Mouse (Mus musculus) limb, embryonic 13.5 days (tissue): ENCODE measurements around the gene Terb2. TPM values are rescaled to one million over a fixed set of nuclear protein-coding genes. Genes with fewer than 3 reads are reported as not detected.

Source experiments
- ATAC-seq: fragments of 200-750 bp; cut with Nextera tagmentation; 2 replicates; pipeline ENCODE4 v1.8.0; 2017; ENCODE audit warnings: low read depth, moderate number of reproducible peaks, moderate TSS enrichment; ENCODE audit not compliant: low FRiP score
- H3K27ac ChIP-seq: fragments of 300-500 bp; sonication (generic); 2 replicates; pipeline ENCODE4 v1.5.1; 2015; ENCODE audit warnings: inconsistent platforms, mild to moderate bottlenecking, moderate library complexity
- H3K27me3 ChIP-seq: fragments of 300-500 bp; sonication (generic); 2 replicates; pipeline ENCODE4 v1.6.1; 2015; ENCODE audit warnings: mild to moderate bottlenecking, inconsistent platforms
- H3K36me3 ChIP-seq: fragments of 300-500 bp; sonication (generic); 2 replicates; pipeline ENCODE4 v1.6.1; 2015; ENCODE audit warnings: inconsistent platforms, mild to moderate bottlenecking, moderate library complexity
- H3K4me1 ChIP-seq: fragments of 300-500 bp; sonication (generic); 2 replicates; pipeline ENCODE4 v1.6.1; 2015; ENCODE audit warnings: inconsistent platforms
- H3K4me2 ChIP-seq: fragments of 300-500 bp; sonication (generic); replicated peaks from 2 replicates; pipeline ENCODE4 v1.6.1; 2015; ENCODE audit warnings: inconsistent platforms, mild to moderate bottlenecking, moderate library complexity
- H3K4me3 ChIP-seq: fragments of 300-500 bp; sonication (generic); 2 replicates; pipeline ENCODE4 v1.5.1; 2015; ENCODE audit warnings: moderate library complexity, mild to moderate bottlenecking, inconsistent platforms
- H3K9ac ChIP-seq: fragments of 300-500 bp; sonication (generic); 2 replicates; pipeline ENCODE4 v1.6.1; 2015; ENCODE audit warnings: mild to moderate bottlenecking, inconsistent platforms
- H3K9me3 ChIP-seq: fragments of 300-500 bp; sonication (generic); 2 replicates; pipeline ENCODE4 v1.6.1; 2016; ENCODE audit warnings: inconsistent platforms
- WGBS: fragments of 180-500 bp; shearing (Covaris S2); methylation state at CpG from one replicate; pipeline ENCODE4 v1.1.7; 2015; 5-methylcytosine and 5-hydroxymethylcytosine counted together
- polyA plus RNA-seq: library from polyadenylated mRNA; unstranded; fragments of >200 nt; fragmentation: Nextera tagmentation; extraction: Ambion mirVana; gene quantifications from 2 replicates; pipeline ENCODE4 v1.2.1, GENCODE M21; 2015

Terb2 gene
- polyA plus RNA-seq, 1 experiment from 2014 or later = not detected

DNA sequence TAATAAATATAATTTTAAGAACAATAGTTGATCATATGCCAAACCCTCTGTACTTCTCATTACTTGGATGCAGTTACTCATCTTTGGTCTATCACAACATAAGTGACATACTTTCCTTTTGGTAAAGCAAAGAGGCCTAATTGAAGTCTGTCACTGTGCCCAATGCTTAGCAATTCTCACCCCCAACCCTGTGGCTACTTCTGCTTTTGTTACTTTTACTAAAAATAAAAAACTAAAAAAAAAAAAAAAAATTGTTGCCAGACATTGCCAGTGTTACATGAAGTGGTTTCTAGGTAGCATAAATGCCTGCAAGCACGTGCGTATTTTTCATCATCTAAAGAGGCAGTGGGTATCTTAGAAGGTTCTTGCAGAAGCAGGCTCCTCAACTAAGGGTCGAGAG, 33.2 kb upstream of the Terb2 start:
- Histone ChIP-seq H3K4me2 (no peak overlapping the region), H3K9ac (no peak overlapping the region), H3K9me3 (no peaks in the 10 kb centered on the region), H3K36me3 (peaks cover 31% of the 10 kb centered on the region), H3K4me1 (peaks cover 9% of the 10 kb centered on the region), H3K27ac (no peak overlapping the region), H3K4me3 (no peak overlapping the region), H3K27me3 (no peaks in the 10 kb centered on the region)
- ATAC-seq = no peak
- 84% methylated on average over 3 of the region's 3 CpGs for WGBS

DNA sequence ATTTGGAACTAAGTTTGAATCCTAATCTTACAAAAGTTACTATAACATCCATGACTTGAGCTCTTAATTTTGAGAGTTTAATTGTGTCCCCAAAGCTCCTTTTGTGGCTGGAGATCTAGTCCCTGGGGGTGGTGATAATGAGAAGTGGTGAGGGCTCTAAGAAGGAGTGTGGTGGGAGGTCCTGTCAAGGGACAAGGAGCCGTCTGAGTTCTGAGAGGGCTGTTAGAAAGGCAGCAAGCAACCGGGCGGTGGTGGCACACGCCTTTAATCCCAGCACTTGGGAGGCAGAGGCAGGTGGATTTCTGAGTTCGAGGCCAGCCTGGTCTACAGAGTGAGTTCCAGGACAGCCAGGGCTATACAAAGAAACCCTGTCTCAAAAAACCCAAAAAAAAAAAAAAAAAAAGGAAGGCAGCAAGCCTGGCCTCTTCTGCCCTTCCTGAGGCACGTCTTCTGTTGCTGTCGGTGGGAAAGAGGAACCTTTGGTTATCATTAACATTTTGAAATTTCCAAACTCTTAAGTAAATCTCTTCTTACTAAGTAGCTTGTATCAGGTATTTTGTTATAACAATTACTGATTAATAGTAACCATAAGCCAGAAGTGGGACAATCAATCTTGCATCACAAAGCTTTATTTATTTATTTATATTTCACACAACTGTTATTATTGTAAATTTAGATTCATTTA, 32.2 kb upstream of the Terb2 start:
- ATAC-seq = no peak
- WGBS = 86% methylated on average over 7 of the region's 7 CpGs

DNA sequence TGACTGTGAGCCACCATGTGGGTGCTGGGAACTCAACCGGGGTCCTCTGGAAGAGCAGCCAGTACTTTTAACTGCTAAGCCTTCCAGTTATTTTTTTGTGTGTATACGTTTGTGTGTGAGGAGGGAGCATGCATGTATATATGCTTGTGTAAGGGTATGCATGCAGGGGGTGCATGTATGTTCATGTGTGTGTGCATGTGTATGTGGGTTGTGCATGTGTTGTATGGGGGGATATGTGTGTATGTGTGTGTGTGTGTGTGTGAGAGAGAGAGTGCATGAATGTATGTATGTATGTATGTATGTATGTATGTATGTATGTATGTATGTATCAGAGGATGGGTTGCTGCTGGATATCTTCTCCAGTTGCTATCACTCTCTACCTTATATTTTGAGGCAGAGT, 31.6 kb upstream of the Terb2 start:
- no peaks in the 10 kb centered on the region for H3K4me1 ChIP-seq
- no peak overlapping the region for H3K4me3 ChIP-seq
- ATAC-seq = no peak
- H3K4me2 ChIP-seq = no peak overlapping the region
- H3K9ac ChIP-seq = no peak overlapping the region
- H3K27ac ChIP-seq = no peak overlapping the region
- no peaks in the 10 kb centered on the region for H3K9me3 ChIP-seq
- H3K36me3 ChIP-seq = peaks cover 31% of the 10 kb centered on the region
- no peaks in the 10 kb centered on the region for H3K27me3 ChIP-seq
- WGBS = 97% methylated on average over 2 of the region's 2 CpGs

More for the DNA sequence above, 32.2 kb upstream of the Terb2 start:
- no peak overlapping the region for H3K4me2 ChIP-seq
- H3K36me3 ChIP-seq = peaks cover 31% of the 10 kb centered on the region
- H3K4me1 ChIP-seq = peaks cover 4% of the 10 kb centered on the region
- H3K27ac ChIP-seq = no peak overlapping the region
- no peaks in the 10 kb centered on the region for H3K27me3 ChIP-seq
- H3K9me3 ChIP-seq = no peaks in the 10 kb centered on the region
- no peak overlapping the region for H3K4me3 ChIP-seq
- no peak overlapping the region for H3K9ac ChIP-seq

DNA sequence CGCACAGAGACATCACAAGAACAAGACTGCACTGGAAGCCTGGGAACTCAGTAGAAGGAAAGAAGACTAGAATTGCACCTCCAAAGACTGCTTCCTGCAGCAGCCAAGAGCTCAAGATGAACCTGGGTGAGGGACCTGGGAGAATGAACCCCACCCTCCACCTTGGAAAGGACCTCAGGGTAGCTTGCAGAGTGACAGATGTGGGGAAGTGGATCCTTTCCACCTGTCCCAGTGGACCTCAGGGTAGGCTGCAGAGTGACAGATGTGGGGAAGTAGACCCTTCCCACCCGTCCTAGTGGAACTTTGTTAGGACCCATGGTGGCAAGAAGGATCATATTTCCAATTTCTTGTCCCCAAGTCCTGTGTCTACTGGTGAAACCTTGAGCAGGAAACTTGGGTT, 30.8 kb upstream of the Terb2 start:
- Histone ChIP-seq H3K4me2 (no peak overlapping the region), H3K27ac (no peak overlapping the region), H3K4me3 (no peak overlapping the region), H3K9ac (no peak overlapping the region), H3K36me3 (peaks cover 31% of the 10 kb centered on the region), H3K9me3 (no peaks in the 10 kb centered on the region), H3K27me3 (no peaks in the 10 kb centered on the region), H3K4me1 (no peaks in the 10 kb centered on the region)
- no peak for ATAC-seq
- 68% methylated on average over 2 of the region's 2 CpGs for WGBS

DNA sequence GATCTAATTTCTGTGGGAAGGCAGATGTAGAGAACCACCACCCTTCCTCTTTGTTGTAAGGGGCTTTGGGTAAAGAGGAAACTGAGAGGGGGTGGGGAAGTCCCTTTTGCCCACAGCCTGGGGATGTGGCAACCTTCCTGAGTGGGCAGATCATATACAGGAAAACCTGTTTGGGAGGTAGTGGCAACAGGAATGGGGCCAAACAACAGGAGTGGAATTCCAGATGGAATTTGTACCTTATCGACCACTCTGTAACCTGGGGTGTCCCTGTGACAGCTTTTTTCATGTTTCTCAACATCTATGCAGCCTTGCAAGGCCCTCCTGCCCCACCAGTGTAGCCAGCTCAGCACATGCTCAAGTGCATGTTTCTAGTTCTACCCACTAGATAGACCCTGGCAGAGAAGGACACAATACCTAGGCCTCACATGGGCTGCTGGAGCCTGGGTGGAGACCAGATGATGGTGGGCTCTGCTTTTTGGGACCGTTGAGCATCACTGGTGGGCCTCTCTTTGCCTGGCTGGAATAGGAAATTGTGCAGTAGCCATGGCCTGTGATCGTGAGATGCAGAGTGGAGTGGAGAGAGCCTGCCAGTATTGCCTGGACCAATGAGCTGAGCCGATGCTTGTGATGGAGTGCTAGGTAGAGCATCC, 29.9 kb upstream of the Terb2 start:
- no peak for ATAC-seq
- 93% methylated on average over 4 of the region's 4 CpGs for WGBS

DNA sequence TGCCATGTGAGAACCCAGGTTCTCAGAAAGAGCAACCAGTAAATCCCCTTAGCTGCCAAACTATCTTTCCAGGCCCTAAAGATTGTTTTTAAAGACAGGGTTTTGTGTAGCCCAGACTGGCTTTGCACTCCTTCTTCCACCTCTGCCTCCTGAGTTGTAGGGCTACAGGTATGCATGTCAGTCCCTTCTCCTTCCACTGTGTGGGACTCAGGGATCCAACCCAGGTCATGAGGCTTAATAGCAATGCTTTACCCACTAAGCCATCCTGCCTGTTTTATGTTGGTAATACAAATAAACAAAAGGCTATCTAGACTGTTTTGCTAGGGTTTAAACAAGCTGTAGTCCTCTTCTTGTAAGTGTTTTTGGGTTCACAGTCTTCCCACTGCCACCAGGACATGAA, 28.5 kb upstream of the Terb2 start:
- no peaks in the 10 kb centered on the region for H3K27me3 ChIP-seq
- H3K4me3 ChIP-seq = no peak overlapping the region
- H3K4me2 ChIP-seq = no peak overlapping the region
- H3K9ac ChIP-seq = no peak overlapping the region
- no peak overlapping the region for H3K27ac ChIP-seq
- H3K9me3 ChIP-seq = no peaks in the 10 kb centered on the region
- peaks cover 13% of the 10 kb centered on the region for H3K36me3 ChIP-seq
- no peak for ATAC-seq
- H3K4me1 ChIP-seq = peaks cover 4% of the 10 kb centered on the region; the same call in 1 of the 2 replicates

More for the DNA sequence above, 29.9 kb upstream of the Terb2 start:
- no peak overlapping the region for H3K27ac ChIP-seq
- no peak overlapping the region for H3K4me2 ChIP-seq
- H3K9ac ChIP-seq = no peak overlapping the region
- no peak overlapping the region for H3K4me3 ChIP-seq
- H3K4me1 ChIP-seq = no peaks in the 10 kb centered on the region
- no peaks in the 10 kb centered on the region for H3K9me3 ChIP-seq
- H3K27me3 ChIP-seq = no peaks in the 10 kb centered on the region
- H3K36me3 ChIP-seq = peaks cover 25% of the 10 kb centered on the region

DNA sequence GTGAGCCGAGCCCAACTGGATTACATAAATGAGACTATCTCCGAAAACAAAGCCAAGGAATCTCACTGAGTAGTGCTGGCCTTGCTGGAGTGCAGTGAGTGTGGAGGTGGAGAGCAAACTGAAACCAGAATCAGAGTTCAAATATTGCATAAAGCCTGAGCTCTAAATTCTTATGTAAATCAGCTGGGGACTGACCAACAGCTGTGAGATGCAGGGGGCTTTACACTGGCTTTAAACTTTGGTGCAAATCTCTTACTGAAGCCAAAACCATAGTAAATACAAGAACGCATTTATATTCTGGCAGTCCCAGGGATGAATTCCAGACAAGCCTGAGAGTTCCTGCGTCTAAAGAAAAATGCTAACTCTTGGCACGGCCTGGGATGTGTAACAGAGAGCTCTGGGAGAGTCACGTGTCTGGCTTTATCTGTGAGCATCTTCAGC, 27.7 kb upstream of the Terb2 start:
- peaks cover 4% of the 10 kb centered on the region; the same call in 1 of the 2 replicates for H3K4me1 ChIP-seq
- H3K4me3 ChIP-seq = no peak overlapping the region
- no peaks in the 10 kb centered on the region for H3K27me3 ChIP-seq
- no peak overlapping the region for H3K9ac ChIP-seq
- H3K4me2 ChIP-seq = no peak overlapping the region
- peaks cover 10% of the 10 kb centered on the region for H3K36me3 ChIP-seq
- no peak overlapping the region for H3K27ac ChIP-seq
- 48% methylated on average over 6 of the region's 6 CpGs for WGBS
- no peaks in the 10 kb centered on the region for H3K9me3 ChIP-seq
- peak; percentile 16; the same call in 1 of the 2 replicates for ATAC-seq

DNA sequence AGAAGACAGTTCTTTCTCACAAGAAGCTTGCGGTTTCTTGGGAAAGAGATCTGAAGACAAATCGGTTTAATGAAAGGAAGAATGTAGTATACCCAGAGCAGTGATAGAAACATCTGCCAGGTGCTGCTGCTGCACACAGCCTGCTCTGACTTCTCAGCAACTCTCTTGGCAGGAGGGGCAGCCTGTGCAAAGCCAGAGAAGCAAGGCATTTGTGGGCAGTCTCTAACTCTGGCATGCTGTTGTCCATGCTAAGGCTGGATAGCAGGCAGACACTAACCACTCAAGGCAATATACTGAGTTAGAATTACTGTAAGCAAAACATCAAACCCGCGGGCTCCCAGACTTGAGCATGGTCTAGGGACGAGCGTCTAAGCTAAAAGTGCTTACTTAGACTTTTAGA, 26.4 kb upstream of the Terb2 start:
- no peak overlapping the region for H3K27ac ChIP-seq
- no peak overlapping the region for H3K4me2 ChIP-seq
- H3K36me3 ChIP-seq = peaks cover 4% of the 10 kb centered on the region; the same call in 1 of the 2 replicates
- H3K9me3 ChIP-seq = no peaks in the 10 kb centered on the region
- H3K27me3 ChIP-seq = no peaks in the 10 kb centered on the region
- no peak for ATAC-seq
- no peak overlapping the region for H3K4me3 ChIP-seq
- H3K4me1 ChIP-seq = peaks cover 11% of the 10 kb centered on the region; the same call in 1 of the 2 replicates
- no peak overlapping the region for H3K9ac ChIP-seq
- 75% methylated on average over 6 of the region's 6 CpGs for WGBS

DNA sequence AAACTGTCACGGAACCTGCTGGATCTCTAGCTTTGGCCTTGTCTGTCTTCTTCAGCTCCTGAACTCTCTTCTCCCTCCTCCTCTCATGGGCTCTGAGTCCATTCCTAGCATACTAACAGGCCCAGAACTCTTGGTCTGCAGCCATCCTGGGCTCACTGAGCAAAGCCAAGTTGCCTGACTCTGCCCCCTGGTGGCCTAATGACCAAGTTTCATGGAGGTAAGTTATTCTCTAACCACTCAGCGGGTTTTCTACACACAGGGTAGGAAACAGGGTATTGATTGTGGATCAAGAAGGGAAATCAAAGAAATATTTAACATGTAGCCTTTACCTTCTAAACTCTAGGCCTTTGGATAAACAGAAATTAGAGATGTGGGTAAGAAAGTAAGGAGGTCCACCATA, 25.4 kb upstream of the Terb2 start, which contains the start of gene Trim69:
Gene Trim69, plus strand, starts transcription at position 21 of the 400 bp plus-strand sequence.
- H3K4me1 ChIP-seq = peaks cover 11% of the 10 kb centered on the region; the same call in 1 of the 2 replicates
- no peak within 1 kb of the TSS for H3K27ac ChIP-seq
- WGBS = 45% methylated on average over 2 of the region's 2 CpGs
- ATAC-seq = peak; percentile 55; the same call in 1 of the 2 replicates
- no peak within 1 kb of the TSS for H3K9ac ChIP-seq
- H3K36me3 ChIP-seq = no peaks in the 10 kb centered on the region
- H3K4me3 ChIP-seq = no peak within 1 kb of the TSS
- H3K27me3 ChIP-seq = no peaks in the 10 kb centered on the region
- H3K9me3 ChIP-seq = no peaks in the 10 kb centered on the region
- no peak within 1 kb of the TSS for H3K4me2 ChIP-seq

DNA sequence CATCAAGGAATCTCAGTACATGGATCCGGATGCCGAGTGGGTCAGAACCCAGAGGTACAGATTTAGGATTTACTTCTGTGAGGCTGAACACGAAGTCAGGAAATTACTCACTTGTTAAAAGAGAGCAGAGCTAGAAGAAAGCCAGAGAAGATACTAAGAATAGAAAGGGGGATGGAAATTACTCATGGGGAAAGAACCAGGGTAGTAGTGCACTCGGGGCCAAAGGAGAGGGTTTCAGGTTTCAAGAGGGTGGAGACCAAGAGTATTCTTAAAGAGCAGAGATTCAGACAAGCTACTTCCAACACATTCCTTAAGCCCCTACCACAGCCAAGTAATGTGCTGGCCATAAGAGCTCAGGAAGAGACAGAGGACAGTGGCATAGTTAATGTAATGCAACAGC, 24.5 kb upstream of the Terb2 start:
- no peak overlapping the region for H3K4me3 ChIP-seq
- 39% methylated on average over 4 of the region's 4 CpGs for WGBS
- no peaks in the 10 kb centered on the region for H3K9me3 ChIP-seq
- no peak overlapping the region for H3K27ac ChIP-seq
- no peaks in the 10 kb centered on the region for H3K36me3 ChIP-seq
- no peak overlapping the region for H3K4me2 ChIP-seq
- peaks cover 11% of the 10 kb centered on the region; the same call in 1 of the 2 replicates for H3K4me1 ChIP-seq
- no peaks in the 10 kb centered on the region for H3K27me3 ChIP-seq
- no peak overlapping the region for H3K9ac ChIP-seq
- ATAC-seq = no peak

DNA sequence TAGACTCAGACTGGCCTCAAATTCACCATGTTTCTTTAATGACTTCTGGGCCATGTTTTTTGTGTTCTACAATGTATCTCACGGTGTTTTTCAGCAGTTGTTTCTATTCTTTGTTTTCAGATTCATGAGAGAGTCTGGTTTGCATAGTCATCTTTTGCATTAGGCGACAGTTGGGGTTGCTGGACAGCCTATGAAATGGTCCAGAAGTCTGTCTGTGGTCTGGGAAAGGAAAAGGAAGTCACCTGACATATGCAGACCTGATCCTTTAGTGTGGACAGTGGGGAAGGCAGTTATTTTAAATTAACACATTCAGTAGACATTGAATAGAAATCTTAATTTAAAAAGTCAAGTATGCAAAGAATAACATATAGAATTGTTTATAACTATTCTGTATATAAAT, 23.5 kb upstream of the Terb2 start:
- Histone ChIP-seq H3K4me2 (no peak overlapping the region), H3K9ac (no peak overlapping the region), H3K4me1 (peaks cover 11% of the 10 kb centered on the region; the same call in 1 of the 2 replicates), H3K9me3 (no peaks in the 10 kb centered on the region), H3K4me3 (no peak overlapping the region), H3K27me3 (no peaks in the 10 kb centered on the region), H3K27ac (no peak overlapping the region), H3K36me3 (no peaks in the 10 kb centered on the region)
- no peak for ATAC-seq
- 87% methylated on average over 2 of the region's 2 CpGs for WGBS

DNA sequence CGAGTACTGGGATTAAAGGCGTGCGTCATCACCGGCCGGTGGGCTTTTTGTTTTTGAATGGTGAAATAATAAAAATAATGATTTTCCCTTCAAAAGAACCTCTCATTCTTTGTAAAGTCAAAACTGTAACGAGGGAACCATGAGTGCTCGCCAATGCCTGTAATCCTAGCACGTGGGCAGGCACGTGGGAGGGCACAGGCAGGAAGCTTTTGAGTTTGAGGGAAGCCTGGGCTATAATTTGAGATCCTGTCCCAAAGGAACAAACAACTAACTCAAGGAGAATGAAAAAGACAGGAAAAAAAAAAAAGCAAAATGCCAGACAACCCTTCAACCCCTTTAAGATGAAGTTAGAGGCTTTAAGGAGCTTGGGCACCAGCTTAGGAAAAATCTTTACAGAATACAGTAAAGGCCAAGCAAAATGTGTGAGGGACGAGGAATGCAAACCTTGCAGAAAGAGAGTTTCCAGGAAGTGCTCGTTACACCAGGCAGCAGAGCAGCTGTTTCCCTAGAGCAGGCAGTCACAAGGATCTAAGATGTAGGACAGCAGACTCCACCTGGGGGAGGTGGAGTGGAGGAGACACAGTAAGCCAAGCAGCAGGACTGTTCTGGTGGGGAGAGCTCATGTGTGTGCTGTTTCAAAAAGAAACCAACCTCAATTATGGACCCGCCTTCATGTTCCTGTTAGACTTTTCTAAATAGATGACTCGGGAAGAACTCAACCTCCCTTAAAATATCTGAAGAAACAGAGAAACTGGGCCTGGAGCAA, 22.5 kb upstream of the Terb2 start:
- no peak overlapping the region for H3K9ac ChIP-seq
- no peaks in the 10 kb centered on the region for H3K36me3 ChIP-seq
- H3K27me3 ChIP-seq = no peaks in the 10 kb centered on the region
- H3K4me3 ChIP-seq = no peak overlapping the region
- peaks cover 11% of the 10 kb centered on the region; the same call in 1 of the 2 replicates for H3K4me1 ChIP-seq
- H3K4me2 ChIP-seq = no peak overlapping the region
- H3K9me3 ChIP-seq = no peaks in the 10 kb centered on the region
- WGBS = 60% methylated on average over 13 of the region's 13 CpGs
- H3K27ac ChIP-seq = no peak overlapping the region
- 0 out of 2 replicates have a peak, but pooled peaks have one; percentile 28 for ATAC-seq
